Mouse (Mus musculus) kidney, embryonic 16.5 days (tissue): ENCODE data around the gene Ppp1r14d. TPM values are rescaled to one million over a fixed set of nuclear protein-coding genes. Genes with fewer than 3 reads are reported as not detected.

Source experiments
- polyA plus RNA-seq: library from polyadenylated mRNA; unstranded; fragments of >200 nt; fragmentation: Nextera tagmentation; extraction: Ambion mirVana; gene quantifications from 2 replicates; pipeline ENCODE4 v1.2.1, GENCODE M21; 2015

The Ppp1r14d gene
- polyA plus RNA-seq, 1 experiment from 2014 or later = 1.2 TPM

Other genes starting within 250 kb of the Ppp1r14d start
- 23.3 and 26.9 TPM in 2 replicates for gene Ccdc32, start 200.5 kb downstream of the Ppp1r14d start, polyA plus RNA-seq
- gene Rpusd2, start 195.1 kb downstream of the Ppp1r14d start, polyA plus RNA-seq = 4.5 and 5.3 TPM in 2 replicates
- gene Knl1, start 182.8 kb downstream of the Ppp1r14d start, polyA plus RNA-seq = 38.3 and 47.0 TPM in 2 replicates
- 50.7 and 51.8 TPM in 2 replicates for gene Rad51, start 117.1 kb downstream of the Ppp1r14d start, polyA plus RNA-seq
- 46.4 and 47.0 TPM in 2 replicates for gene Rmdn3, start 72.9 kb downstream of the Ppp1r14d start, polyA plus RNA-seq
- 34.5 and 38.8 TPM in 2 replicates for gene Gchfr, start 62.1 kb downstream of the Ppp1r14d start, polyA plus RNA-seq
- 0.56 and 0.85 TPM in 2 replicates for gene Gm14137, start 55.4 kb downstream of the Ppp1r14d start, polyA plus RNA-seq
- gene Zfyve19, start 21.3 kb downstream of the Ppp1r14d start, polyA plus RNA-seq = 64.1 and 67.2 TPM in 2 replicates
- gene Dnajc17, start 21.1 kb downstream of the Ppp1r14d start, polyA plus RNA-seq = 21.0 and 21.6 TPM in 2 replicates
- gene Spint1, start 7.5 kb upstream of the Ppp1r14d start, polyA plus RNA-seq = 48.9 and 49.4 TPM in 2 replicates
- 1.8 and 2.3 TPM in 2 replicates for gene Rhov, start 41.4 kb upstream of the Ppp1r14d start, polyA plus RNA-seq
- 23.0 and 23.1 TPM in 2 replicates for gene Vps18, start 58.8 kb upstream of the Ppp1r14d start, polyA plus RNA-seq
- 12.9 and 13.5 TPM in 2 replicates for gene Dll4, start 95.9 kb upstream of the Ppp1r14d start, polyA plus RNA-seq
- 0.86 and 1.3 TPM in 2 replicates for gene Chac1, start 121.3 kb upstream of the Ppp1r14d start, polyA plus RNA-seq
- 3.9 and 5.0 TPM in 2 replicates for gene Ino80, start 247.8 kb upstream of the Ppp1r14d start, polyA plus RNA-seq